Mouse (Mus musculus): ENCODE measurements at regions not wholly inside any gene's neighbourhood (a gene's known extent, or its start where the extent isn't known, plus 50 kb on each side); places are given as distances from the start of the nearest gene placed in this dataset.

- TF ChIP-seq CTCF (IDR thresholded peaks at IDR 0.05; ENCODE audit: control insufficient read depth, insufficient read depth, insufficient replicate concordance, low read depth, low read length) (no peak), POLR2A (IDR thresholded peaks at IDR 0.05; ENCODE audit: control insufficient read depth, low read depth, low read length) (no peak)
Observed at GRCm38 (mm10) chr4:103536534-103537265, 82.5 kb upstream of the Dab1 start.

Measured in testis, adult 2 months (tissue).